Mouse (Mus musculus) frontal cortex, adult (tissue): ENCODE measurements at regions not wholly inside any gene's neighbourhood (a gene's known extent, or its start where the extent isn't known, plus 50 kb on each side); places are given as distances from the start of the nearest gene placed in this dataset.
"Not testable (repeated sequence)": the region's sequence is repeated elsewhere in the genome, so short reads cannot be mapped to it uniquely, and the experiment has no call there.

Experiments
- ATAC-seq: cut with Nextera tagmentation; 2 replicates; pipeline ENCODE4 v1.9.2; 2017; ENCODE audit warnings: mild to moderate bottlenecking, moderate library complexity, mixed read lengths; ENCODE audit not compliant: low TSS enrichment

- no peak for ATAC-seq
These were observed 64.3 kb upstream of the Rtn4 start for GRCm38 (mm10) chr11:29628476-29628875.

GRCm38 (mm10) chr11:29632486-29632885 is 60.3 kb upstream of the Rtn4 start:
- no peak for ATAC-seq

- not testable (repeated sequence) for ATAC-seq
These were observed 59.5 kb upstream of the Rtn4 start for GRCm38 (mm10) chr11:29633288-29633687.

- ATAC-seq = 0 out of 2 replicates have a peak, but pooled peaks have one; percentile 34
These were observed 56.0 kb upstream of the Rtn4 start for GRCm38 (mm10) chr11:29636759-29637200.

GRCm38 (mm10) chr11:29638093-29638669 is 54.6 kb upstream of the Rtn4 start:
- no peak for ATAC-seq

GRCm38 (mm10) chr11:29638861-29639260 is 53.9 kb upstream of the Rtn4 start:
- peak; percentile 80 for ATAC-seq
